Mouse (Mus musculus): ENCODE measurements around the gene Rundc1.
"Not testable (repeated sequence)": the region's sequence is repeated elsewhere in the genome, so short reads cannot be mapped to it uniquely, and the experiment has no call there.

The Rundc1 gene

DNA sequence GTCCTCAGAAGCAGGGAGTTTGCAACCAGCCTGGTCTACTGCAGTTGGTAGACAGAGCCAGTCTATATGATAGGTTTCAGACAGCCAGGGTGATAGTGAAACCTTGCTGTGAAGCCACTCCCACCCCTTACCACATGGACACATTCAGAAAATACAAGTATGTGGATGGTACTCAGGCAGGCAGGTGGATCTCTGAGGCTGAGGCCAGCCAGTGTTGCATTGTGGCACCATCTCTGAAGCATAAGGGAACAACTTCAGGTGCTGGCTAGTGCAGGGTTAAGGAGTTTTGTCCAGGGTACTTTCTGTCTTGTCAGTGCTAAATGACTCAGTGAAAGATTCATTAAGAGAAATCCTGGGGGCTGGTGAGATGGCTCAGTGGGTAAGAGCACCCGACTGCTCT is 21.4 kb downstream of the Rundc1 start:
- DNase-seq, result no peak

DNA sequence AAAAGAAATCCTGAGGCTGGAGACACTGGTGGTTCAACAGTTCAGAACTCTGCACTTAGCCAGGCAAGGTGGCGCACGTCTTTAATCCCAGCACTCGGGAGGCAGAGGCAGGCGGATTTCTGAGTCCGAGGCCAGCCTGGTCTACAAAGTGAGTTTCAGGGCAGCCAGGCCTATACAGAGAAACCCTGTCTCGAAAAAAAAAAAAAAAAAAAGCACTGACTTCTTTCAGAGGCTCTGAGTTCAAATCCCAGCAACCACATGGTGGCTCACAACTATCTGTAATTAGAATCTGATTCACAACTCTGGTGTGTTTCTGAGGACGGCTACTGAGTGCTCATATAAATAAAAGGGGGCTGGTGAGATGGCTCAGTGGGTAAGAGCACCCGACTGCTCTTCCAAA is 22.0 kb downstream of the Rundc1 start:
- not testable (repeated sequence) for DNase-seq

DNA sequence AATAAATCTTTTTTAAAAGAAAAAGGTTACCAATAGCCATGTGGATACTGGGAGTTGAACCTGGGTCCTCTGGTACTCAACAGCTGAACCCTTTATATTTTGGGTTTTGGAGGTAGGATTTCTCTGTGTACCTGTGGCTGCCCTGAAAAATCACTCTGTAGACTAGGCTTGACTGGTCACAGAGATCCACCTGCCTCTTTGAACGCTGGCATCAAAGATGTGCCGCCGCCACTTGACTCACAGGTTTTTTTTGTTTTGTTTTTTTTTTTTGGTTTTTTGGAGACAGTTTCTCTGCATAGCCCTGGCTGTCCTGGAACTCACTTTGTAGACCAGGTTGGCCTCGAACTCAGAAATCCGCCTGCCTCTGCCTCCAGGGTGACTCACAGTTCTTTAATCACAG is 22.9 kb downstream of the Rundc1 start:
- no peak for DNase-seq

DNA sequence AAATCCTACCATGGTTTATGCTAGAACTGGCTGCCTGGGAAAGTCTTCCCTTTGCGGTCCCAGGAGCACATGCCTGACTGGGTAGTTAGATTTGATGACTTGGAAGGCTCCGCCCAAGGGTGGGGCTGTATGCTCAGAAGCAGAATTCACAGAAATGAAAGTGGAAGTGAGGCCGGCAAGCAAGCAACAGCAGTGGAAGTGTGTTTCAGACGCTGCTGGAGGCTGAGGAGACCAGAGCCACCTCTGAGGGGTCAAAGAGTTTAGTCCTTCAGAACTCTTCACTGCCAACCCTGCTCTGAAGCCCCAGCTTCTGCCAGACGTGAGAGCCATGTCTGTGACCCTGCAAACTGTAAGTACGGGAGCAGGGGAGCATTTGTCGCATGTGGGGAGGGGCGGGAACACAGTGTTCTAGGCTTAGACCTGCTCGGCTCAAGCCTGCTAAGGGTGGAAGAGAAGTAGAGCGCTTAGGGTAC is 23.4 kb downstream of the Rundc1 start, which contains the start of gene Ifi35:
Gene Ifi35, plus strand, starts transcription at position 134 of the 473 bp plus-strand sequence.
- DNase-seq, result peak; percentile 74 to 78

DNA sequence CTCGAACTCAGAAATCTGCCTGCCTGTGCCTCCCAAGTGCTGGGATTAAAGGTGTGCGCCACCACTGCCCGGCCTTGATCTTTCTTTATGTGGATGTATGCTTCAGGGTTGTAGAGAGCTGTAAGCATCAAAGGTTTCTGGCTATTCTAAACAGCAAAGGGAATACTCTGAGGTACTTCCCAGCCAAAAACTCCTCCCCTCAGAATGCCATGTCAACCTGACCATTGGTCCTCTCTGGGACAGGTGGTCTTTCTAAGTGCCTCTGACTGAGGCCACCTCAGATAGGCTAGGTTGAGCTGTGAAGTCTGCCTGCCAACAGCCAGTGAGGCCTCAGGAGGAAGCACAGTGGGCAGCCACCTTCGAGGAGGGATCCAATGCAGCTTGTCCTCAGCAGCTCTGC is 24.0 kb downstream of the Rundc1 start:
- peak; percentile 23 to 36 for DNase-seq

DNA sequence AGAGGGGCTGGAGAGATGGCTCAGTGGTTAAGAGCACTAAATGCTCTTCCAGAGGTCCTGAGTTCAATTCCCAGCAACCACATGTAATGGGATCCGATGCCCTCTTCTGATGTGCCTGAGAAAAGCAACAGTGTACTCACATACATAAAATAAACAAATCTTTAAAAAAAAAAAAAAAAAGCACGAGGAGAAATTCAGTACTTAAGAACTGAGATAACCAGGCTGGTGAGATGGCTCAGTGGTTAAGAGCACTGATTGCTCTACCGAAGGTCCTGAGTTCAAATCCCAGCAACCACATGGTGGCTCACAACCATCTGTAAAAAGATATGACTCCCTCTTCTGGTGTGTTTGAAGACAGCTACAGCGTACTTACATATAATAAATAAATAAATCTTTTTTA is 24.7 kb downstream of the Rundc1 start:
- not testable (repeated sequence) for DNase-seq

DNA sequence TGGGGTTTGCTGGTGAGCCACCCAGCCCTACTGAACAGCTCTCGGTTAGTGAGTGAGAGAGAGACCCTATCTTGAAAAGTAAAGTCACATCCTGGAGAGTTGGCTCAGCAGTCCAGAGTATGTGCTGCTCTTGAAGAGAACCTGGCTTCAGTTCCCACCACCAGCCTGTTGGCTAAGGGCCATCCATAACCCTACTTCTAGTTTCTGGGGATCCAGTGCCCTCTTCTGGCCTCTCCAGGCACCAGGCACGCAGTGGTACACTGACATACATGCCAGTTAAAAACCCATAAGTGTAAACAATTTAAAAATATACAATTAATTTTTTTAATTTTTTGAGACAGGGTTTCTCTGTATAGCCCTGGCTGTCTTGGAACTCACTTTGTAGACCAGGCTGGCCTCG is 25.5 kb downstream of the Rundc1 start:
- peak; percentile 42 to 57 for DNase-seq

DNA sequence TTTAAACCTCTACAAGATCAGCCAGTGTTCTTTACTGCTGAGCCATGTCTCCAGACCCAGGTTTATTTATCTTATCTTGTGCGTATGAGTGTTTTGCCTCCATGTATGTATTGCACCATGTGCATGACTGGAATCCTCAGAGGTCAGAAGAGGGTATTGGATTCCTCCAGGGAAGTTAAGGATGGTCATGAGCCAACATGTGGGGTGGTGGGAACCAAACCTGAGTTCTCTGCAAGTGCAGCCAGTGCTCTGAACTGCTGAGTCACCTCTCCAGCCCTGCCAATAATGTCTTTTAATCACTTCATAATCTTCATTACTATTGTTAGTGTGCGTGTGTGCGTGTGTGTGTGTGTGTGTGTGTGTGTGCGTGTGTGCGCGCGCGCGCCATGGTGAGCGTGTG is 26.7 kb downstream of the Rundc1 start:
- DNase-seq, result no peak

DNA sequence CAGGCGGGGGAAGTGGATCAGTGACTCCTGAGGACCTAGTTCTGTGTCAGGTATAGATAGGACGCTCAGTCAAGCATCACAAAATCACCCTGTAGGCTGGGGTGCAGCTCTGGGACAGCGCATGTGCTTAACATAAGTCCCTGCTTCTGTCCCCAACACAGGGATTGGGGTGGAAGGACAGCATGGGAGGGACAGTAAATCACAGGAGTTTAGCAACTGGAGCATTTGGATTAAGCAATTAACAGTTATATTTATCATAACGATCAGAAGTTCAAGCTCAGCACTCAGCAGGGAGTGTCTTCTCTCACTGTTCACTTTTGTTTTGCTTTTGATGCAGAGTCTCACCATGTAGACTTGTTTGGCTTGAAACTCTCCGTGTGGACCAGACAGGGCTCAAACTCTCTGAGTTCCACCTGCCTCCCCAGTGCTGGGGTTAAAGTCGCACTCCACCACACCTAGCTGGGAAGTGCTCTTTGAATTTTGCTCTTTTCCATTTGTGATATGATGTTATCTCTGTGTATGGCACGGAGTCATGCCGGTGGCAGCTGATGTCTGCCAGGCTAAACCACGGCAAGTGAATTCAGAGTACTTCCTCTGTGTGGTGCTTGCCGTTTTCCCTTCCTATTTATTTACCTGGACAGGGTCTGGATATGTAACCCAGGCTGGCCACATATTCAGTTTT is 27.3 kb downstream of the Rundc1 start:
- no peak for DNase-seq

DNA sequence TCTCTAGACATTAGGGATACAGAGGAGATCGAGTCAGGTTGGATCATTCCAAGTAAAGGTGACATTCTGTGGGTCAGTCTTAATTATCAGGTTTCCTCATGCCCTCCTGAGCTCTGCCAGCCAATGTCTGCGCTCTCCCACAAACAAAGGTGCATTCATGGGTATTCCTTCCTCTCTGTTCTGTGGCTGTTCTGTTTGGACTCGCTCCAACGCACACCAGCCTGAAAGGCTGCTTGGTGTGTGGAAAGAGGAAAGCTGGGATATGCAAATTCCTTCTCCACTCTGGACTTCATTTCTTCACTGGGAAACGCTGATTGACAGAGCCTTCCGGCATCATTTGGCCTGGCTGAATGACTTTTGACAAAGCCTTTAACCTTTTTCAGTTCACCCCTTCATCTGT is 29.8 kb downstream of the Rundc1 start:
- no peak for DNase-seq

DNA sequence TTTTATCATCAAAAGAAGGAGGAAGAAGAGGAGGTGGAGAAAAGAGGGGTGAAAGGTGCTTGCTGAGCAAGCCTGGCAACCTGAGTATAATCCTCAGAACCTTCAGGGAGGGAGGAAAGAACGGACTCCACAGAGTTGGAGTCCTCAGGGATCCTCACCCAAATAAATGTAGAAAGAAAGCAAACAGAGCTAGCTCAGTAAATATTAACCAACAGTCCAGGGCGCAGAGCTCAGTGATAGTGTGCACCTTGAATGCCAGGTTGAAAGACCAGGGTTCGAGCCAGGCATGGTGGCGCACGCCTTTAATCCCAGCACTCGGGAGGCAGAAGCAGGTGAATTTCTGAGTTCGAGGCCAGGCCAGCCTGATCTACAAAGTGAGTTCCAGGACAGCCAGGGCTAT is 30.7 kb downstream of the Rundc1 start:
- DNase-seq, result no peak

DNA sequence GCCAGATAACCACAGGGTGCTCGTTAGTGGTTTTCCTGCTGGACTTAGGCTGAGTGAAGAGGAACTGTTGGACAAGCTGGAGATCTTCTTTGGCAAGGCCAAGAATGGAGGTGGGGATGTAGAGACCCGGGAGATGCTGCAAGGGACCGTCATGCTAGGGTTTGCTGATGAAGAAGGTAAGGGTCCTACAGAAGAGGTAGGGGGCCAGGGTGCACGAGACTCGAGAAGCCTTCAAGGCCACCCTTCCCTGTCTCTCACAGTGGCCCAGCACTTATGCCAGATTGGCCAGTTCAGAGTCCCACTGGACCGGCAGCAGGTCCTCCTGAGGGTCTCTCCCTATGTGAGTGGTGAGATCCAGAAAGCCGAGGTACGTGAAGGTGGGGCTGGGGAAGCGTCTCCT is 32.7 kb downstream of the Rundc1 start:
- DNase-seq, result no peak

DNA sequence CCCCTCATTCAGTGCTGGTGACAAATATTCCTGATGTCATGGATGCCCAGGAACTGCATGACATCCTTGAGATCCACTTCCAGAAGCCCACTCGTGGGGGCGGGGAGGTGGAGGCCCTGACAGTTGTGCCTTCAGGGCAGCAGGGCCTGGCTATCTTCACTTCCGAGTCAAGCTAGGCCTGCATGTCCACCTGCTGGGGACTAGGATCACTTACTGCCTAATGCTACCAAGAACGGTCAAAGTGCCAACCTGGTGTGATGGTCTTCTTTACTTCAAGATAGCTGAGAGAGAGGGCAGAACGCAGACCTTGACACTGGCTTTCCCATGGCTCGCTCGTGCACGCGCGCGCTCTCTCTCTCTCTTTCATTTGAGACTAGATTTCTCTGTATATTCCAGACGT is 33.3 kb downstream of the Rundc1 start:
- no peak for DNase-seq

DNA sequence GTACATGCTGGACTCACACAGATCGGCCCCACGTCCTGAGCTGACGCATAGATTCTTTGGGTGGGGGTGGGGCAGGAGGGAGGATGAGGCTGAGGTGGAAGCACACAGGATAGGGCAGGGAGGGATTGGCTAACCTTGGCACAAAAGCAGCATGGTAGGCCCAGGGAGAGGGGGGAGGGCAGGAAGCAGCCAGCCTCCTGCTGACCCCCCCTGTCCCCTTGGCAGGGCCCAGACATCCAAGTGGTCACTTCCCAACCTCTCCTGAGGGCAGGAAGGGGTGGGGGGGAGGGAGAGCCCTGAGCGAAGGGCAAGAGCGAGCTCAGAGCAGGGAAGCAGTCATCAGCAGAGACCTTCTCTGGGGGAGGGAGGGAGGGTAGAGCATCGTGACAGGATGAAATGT is 34.8 kb downstream of the Rundc1 start:
- DNase-seq, result no peak

DNA sequence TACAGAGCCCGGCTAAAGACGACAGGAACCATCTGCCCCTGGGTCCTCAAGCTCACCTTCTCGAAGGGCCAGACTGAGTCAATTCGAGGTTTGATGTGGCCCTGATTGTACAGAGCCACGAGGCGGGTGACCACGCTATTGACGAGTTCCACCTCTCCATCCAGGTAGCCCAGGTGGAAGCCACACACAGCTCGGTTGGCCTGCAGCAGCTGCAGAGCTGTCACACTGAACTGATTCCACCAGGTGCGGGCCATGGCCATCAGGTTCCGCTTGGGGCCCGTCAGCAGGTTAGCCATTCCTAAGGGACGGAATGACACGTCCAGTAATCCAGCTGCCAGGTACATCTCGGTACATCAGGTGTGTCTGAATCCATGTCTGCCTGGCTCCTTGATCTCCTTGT is 35.4 kb downstream of the Rundc1 start:
- no peak for DNase-seq

DNA sequence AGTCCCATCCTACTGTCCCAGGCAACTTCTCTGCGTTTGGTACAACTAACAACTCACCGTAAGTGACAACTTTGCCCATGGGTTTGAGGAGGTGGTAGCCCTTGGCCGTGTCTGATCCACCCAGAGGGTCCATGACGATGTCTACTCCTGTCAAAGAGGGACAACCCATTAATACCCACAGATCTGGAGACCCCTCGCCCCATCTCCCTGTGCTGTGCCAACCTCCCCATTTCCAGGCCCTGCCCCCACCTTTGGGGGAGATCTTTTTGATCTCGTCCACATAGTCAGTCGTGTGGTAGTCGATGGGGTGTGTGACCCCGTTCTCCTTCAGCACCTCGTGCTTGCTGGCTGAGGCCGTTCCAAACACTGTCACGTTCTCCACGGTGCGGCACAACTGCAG is 37.3 kb downstream of the Rundc1 start:
- no peak for DNase-seq

DNA sequence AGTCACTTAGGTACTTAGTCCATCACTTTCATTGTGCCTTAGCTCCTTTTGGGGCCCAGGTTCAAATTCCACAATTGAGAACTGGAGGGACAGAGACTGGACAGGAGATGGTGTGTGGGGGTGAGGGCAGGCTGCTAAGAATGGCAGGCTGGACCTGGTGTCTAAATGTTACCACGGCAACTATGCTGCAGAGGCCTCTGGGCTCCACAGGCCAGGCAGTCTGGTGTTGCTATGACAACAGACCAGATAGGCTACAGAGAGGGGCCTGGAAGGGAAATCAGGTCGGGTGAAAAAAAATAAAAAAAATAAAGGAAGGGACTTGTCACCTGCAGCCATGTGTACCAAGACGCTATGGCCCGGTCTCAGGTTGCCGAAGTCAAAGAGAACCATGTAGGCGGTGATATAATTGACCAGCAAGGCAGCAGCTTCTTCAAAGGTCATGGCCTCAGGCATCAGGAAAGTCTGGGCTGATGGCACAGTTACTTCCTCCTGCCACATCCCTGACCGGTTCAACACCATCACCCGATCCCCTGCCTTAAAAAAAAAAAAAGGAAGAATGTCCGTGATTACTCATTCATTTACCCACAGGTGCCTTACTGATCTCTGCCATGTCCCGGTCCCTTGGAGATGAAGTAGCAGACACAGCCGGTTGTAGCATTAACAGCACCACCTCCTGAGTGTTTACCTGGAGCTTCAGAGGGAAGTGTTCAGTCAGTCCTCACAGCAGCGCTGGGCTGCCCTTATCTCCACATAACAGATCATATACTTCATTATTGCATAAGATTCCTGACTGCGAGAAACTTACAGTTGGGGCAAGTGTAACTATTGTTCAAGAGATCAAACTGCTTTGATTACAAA is 37.9 kb downstream of the Rundc1 start:
- no peak for DNase-seq

DNA sequence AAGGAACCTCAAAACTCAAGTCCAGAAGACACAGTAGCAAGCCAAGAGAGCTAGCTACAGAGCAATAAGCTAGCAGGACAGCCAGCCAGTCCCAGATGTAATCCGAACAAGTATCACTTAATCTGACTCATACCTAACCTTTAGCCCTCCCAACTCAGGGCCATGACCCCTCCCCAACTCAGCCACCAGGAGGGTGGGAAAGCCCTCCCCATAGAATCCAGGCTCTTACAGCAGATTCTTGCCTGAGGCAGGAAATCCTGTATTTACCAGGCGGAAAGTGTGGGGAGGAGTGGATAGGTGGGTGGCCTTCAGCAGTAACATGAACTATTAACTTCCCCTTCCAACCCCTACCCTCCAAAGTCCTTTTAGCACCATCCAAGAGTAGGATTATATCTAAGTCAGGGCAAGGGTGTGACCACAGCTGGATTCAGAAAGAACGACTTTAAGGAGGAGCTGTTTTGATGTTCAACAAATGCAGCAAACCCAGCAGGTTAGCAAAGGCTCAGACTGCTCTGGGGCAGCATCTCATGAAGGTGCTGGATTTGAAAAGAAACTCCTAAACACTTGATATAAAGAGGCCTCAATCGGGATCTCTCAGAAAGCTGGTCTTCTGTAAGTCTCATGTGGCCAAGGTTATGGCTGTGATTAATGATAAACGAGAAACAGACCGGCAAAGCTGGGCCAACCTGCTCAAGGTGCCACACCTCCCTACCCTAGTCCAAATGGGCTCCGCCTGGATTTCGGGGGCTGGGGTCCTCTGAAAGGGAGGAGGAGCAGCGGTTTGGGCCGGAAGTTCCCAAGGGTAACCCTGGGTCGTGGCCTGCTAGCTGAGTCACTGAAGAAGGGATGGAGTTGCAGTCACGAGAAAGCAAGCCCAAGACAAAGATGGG is 39.6 kb downstream of the Rundc1 start, which contains the start of gene Rnd2:
Gene Rnd2, plus strand, starts transcription at position 789 of the 890 bp plus-strand sequence.
- peak in 1 of 2 experiments; percentile 15 for DNase-seq

DNA sequence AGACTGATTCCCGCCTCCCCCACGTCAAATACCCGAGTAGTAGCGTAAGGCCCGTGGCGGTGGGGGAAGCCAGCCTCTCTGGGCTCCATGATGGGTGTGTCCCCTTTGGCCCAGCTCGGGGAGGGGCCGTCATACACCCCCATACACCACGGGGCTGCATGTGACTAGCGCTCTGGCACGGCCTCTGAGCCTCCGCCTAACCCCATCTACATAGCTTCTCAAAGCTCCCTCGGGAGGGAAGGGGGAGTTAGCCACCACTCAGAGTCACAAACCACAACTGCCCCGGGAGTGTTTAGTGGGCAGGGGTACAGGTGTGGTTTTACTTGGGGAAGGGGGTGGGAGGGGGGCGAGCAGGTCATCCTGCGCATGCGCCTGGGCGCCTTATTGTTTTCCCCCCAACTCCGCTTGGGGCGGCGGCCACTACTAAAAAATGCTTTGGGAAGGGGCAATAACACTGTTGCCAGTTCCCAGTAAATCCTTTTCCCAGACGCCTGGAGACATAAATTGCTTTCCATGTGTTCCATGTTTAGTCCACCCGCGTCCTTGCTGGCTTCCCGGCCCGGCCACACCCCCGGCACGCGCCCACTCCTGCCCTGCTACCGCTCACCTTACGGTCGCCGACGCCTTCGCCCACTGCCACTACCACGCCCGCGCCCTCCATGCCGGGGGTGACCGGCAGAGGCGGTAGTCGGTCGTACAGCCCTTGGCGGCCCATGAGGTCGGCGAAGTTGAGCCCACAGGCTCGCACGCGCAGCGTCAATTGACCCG is 40.4 kb downstream of the Rundc1 start:
- peak; percentile 74 to 79 for DNase-seq

DNA sequence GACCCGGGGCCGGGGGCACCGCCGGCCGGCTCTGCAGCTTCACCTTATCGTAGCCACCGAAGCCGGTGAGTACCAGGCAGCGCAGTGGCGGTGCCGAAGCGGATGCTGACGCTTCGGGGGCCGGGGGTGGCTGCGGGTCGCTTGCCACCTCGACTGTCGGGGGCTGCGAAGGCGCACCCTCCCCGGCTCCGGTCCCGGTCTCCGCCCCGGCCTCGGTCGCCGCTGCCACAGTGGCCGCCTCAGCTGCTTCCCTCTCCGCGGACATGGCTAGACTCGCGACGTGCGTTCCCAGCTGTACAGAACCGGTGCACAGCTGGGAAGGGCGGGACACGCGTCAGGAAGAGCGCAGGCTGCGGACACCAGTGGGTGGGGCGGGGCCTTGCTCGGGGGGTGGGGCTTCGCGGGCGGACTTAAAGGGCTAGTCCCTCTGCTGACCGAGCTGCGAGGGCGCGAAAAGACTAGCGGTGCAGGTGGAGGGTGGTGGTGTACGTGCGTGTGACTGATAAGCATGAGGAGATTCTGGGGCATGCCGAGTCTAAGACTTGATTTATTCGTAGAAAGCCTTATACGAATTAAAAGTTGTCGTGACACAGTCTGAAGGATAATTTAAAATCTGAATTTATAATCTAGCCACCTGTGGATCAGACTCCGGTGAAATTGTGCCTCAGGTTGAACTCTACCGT is 41.1 kb downstream of the Rundc1 start, which contains the start of gene Vat1:
Gene Vat1, minus strand, starts transcription at position 362 of the 683 bp plus-strand sequence.
- peak; percentile 63 to 69 for DNase-seq

DNA sequence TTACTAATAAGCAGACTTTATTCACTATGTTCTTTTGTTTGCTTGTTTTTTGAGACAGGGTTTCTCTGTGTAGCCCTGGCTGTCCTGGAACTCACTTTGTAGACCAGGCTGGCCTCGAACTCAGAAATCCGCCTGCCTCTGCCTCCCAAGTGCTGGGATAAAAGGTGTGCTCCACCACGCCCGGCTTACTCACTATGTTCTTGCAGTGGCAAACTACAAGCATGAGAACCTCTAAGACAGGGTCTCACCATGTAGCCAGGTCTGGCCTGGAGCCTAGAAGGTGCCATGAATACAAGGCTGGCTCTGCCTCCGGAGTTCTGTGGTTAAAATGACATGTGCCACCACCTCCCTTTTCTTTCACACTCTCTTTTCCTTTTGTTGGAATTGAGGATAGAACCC is 41.7 kb downstream of the Rundc1 start:
- not testable (repeated sequence) for DNase-seq
